Mouse (Mus musculus): ENCODE results near the gene Chn2.

The Chn2 gene

DNA sequence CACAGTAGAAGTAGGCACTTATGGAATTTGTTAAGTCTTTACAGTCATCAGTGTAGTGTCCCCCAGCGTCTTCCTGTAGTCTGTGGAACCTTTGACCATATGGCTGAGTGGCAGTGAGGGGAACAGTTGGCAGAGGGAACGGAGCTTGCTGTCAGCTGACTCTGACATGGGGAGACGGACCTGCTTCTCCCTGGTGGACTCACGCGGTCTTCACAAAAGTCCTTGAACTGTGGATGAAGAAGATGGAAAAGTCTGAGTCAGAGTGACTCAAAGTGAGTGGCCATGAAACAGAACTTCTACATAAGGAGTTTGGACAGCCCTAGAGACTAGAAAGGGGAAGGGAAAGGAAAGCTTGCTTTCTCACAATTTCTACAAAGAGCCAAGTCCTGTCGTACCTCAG is 36.1 kb downstream of the Chn2 start:
- no peak for DNase-seq (ENCODE audit: low read depth, low spot score)

DNA sequence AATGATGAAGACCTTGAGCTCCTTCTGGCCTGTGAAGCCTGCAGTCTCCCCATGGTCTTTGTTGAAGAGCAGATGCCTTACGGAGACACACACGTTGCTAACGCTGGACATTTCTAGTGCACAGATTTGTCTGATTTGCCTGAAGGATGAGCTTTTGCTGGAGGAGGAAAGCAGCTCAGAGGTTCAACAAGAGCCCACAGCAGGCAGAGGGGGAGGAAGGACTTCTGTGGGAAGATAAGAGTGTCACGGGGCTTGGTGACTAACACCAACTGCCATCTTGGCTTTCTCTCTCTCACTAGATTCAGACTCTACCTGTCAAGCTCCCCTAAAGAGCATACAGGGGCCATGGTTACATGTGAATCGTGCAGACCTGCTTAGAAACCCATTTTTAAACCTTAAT is 37.3 kb downstream of the Chn2 start:
- DNase-seq (ENCODE audit: low read depth, low spot score): no peak

DNA sequence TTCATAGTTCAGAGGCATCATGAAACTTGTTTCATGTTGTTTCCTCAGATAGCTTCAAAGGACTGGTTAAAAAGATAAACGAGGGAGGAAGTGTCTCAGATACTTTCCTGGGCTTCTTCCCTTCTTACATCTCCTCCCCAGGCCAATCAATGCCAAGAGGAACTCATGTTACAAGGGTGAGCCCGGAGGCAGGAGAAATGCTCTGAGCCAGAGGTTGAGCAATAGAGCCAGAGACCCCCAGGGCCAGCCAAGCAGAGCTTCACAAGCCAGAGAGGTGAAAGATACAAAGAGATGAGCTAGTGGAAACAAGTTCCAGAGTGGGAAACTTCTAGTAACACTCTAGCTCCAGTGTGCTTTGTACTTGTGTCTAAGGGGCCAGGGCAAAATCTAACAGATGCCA is 38.9 kb downstream of the Chn2 start:
- DNase-seq (ENCODE audit: low read depth, low spot score): no peak

DNA sequence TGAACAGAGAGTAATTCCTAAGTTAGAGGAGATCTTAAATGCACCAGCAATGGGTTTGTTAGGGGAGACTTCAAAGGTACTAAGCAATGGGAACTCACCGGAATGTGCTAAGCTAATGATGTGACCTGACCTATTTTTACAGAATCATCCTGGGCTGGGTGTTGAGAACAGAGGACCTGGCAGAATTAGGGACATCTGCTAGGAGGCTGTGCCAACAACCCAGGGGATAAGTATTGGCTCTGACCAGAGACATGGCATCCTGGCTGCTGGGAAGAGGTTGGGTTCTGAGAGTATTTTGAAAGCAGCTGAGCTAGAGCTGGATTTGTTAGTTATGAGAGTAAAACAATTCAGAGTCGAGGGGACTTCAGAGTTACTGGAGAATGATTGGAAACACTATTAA is 40.5 kb downstream of the Chn2 start:
- DNase-seq (ENCODE audit: low read depth, low spot score): no peak

DNA sequence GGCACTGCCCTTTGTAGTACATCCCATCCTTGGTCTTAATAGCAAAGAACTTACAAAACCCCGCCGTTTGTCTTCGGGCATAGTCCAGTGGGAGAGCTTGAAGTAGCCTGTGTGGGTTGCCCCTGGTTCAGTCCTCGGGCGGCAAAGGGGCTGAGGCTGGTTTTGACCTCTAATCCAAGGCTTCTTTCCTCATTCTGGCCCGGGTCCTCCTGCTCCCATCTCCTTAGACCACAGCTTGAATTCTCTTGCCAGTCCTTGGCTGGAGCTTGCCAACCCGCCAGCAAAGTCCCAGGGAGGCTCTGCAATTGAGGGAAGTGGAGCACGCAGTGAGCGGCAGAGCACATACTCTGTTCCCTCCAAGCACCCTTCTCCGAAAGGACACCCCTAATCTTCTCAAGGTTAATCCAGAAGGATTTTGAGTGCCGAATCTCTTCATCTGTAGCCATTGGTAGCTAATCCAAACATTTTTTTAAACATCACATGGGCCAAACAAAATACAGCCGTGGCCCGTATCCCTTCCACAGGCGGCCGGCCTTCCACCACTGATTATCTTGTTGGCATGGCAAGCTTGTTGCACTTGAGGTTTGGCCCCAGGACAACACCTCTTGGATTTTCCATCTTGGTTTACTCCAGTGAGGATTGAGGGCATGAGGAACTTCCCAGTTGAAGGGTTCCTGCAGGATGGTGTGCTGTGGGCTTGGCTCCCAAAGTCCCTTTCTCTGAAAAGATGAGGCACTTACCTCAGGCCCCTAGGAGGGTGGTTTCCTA is 41.3 kb downstream of the Chn2 start:
- DNase-seq (ENCODE audit: low read depth, low spot score): no peak

DNA sequence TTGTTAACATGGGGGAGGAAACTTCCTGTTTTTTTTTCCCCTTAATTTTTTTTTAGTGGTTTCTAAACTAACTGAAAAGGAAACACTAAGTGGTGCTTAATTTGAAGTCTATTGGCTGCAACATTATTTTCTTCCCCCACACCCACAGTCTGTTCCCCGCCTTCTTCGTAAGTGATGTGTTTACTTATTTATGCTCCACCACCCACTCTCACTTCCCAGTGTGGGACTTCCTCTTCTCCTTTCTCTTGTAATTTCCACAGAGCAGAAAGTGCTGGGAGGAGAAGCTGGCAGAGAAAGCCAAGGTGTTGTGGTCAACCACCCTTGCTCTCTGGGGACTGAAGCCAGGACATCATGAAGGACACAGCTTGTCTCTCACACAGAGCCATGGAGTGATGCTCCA is 43.2 kb downstream of the Chn2 start:
- no peak for DNase-seq (ENCODE audit: low read depth, low spot score)

DNA sequence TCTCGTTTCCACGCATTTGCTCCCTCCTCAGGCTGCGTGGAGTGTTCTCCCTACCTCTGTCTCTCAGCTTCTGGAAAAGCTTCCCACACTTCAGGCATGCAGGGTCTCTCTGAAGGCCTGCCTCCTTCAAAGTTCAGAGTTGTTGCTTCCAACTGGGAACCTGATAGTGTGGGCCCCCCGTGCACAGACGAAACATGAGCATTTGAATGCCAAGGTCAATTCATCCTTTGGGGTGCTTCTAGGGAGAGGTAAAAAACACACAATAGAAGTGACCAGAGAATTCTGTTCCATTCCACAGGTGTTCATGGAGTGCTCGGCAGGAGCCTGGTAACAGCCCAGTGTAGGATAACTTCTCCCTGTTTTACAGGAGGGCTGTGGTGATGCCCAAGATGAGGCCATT is 44.7 kb downstream of the Chn2 start:
- no peak for DNase-seq (ENCODE audit: low read depth, low spot score)

DNA sequence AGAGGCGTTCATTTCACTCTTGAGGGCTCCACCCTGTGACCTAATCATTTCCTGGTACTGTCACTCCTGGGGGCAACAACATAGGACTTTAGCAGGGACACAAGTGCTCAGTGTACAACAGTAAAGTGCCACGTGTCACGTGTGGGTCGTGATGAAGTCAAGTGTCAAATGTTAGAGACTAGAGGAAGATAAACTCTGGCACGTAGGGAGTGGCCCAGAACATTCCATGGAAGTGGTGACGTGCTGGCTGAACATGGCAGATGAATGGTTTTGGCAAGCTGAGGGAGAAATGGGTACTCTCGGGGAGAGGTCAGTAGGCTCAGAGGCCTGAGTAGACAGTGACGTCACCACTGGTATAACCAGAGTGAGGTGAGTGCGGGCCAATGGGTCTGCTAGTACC is 45.7 kb downstream of the Chn2 start:
- DNase-seq (ENCODE audit: low read depth, low spot score): no peak

DNA sequence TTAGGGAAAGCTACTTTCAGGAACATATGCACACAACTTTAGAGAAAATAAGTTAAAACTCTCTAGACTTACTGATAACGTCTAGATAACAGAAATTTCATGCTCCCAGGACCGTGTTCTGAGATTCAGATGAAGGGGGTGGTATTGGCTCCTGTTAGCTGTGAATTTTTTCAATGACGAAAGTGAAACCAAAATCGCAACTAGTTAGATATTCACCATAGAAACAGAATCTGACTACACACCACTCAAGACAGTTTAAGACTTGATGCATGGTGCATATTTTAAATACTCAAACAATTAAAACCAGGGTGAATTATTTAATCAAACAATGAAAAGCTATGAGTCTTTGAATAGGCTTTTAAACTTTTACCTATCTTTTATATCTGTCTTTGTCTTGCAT is 48.8 kb downstream of the Chn2 start:
- DNase-seq (ENCODE audit: low read depth, low spot score): no peak

DNA sequence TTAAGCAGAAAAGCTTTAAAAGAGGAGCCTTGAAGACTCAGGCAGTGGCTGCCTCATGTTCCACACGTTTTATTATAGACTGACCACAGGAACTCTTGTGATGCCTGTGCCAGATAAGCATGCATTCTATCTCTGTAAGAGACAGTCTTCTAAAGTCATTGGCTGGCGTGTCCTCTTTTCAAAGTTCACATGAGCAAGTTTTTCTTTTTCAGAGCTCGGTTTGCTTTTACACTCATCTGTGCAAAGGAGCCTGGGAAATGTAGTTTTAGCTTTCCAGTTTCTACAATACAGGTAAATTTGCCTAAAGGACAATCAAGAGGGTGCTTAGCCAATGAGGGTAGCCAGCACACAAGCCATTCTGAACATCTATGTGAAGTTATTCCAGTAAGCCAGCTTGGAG is 51.5 kb downstream of the Chn2 start:
- no peak for DNase-seq (ENCODE audit: low read depth, low spot score)

DNA sequence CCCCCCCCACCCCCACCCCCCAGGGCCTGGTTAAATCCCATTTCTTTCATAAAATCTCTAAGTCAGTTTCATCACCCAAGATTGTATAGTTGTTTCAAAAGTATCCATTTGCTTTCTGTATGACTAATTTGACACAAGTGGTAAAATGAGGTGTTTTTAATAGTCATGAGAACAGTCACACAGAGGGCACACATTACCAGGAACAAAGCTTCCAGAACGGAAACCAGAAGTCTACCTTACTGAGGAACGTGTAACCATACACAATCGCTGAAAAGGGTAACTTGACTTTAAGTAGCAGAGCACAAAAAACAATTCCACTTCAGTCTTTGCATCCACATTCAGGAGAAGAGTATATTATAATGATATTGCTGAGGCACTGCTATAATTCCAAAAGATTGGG is 53.6 kb downstream of the Chn2 start:
- no peak for DNase-seq (ENCODE audit: low read depth, low spot score)

DNA sequence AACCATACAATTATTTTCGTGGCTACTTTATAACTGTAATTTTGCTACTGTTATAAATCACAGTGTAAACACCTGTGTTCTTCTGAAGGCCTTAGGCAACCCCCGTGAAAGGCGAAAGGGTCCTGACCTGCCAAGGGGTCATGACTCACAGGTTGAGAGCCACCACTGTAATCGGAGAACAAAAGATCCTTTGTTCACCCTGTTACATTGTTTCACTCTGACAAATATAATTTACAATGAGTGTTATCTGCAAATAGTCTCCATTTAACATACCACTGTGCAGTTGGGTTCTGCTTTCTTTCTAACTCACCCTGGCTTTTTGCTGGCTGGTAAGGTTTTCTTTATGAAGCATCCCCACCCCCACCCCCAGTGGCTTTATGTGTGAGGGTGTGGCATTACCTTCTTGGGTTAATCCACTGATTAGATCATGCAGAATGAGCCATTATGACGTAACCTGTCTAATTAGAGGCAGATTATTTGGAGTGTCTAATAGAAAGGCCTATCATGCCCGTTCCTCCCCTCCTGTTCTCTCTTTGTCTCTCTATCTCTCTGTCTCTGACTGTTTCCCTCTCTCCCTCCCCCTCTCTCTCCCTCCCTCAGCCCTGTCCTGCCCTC is 56.9 kb downstream of the Chn2 start:
- no peak for DNase-seq (ENCODE audit: low read depth, low spot score)

DNA sequence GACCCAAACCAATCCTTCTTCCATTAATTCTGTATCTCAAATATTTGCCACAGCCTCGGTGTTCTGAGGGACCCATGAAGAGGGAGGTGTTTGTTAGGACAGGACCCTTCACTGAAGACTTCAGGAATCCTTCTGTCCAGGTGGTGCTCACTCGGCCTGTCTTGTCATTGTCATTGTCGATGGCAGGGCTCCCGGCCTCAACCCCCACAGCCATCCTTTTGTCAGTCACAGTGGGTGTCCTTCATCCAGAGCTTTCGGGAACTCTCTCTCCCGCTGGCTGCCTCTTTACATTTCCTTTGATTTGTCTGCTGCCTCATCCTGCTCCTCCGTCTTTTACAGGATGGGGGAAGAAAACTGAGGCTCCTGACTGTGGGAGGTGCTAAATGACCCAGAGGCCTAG is 57.5 kb downstream of the Chn2 start:
- no peak for DNase-seq (ENCODE audit: low read depth, low spot score)

DNA sequence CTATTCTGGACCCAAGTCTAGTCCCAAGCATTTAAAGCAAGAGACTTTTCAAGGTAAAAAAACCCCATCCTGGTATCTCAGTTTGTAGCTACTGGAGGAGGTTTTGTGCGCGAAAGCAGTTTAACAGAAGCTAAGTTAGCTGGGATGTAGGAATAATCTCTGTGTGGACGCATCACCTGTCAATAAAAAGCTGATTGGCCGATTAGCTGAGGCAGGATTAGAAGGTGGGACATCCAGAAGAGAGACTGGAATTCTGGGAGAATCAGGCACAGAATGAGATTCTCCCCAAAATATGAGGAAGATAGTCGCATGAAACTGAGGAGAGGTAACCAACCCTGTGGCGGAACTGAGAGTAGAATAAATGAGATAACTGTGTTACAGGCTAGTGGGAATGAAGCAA is 59.0 kb downstream of the Chn2 start:
- no peak for DNase-seq (ENCODE audit: low read depth, low spot score)

DNA sequence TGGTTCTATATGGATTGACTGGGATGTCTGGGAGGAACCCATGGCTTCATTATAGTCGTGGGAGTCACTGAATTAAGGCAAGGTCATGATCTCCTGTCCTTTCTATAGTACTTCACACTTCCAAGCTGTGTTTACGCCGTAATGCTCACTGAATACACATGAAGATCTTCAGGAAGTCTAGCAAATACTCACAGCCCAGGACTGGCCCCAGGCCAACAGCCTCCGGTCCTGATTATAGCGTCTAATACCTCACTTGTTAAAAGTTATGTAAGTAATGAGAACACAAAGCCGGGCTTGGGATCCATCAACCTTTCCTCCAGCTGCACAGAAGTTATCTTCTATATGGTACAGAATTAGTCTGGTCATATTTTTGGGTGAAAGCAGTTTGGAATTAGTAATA is 60.3 kb downstream of the Chn2 start:
- no peak for DNase-seq (ENCODE audit: low read depth, low spot score)

DNA sequence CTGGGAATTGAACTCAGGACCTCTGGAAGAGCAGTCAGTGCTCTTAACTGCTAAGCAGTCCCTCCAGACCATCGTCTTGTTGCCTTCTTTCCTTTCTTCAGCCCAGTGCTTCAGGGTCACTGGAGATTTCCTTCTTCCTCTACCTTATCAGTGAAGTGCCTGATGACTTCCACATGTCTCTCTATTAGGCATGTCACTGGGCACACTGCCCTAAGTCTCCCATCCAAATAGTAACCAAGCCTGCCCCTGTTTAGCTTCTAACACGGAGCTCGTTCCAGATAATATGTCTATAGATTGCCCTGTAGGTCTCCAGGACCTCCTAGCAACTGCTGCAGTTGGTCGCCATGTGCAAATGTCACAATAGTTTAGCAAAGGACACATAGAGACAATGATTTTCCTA is 62.9 kb downstream of the Chn2 start:
- DNase-seq (ENCODE audit: low read depth, low spot score): no peak

DNA sequence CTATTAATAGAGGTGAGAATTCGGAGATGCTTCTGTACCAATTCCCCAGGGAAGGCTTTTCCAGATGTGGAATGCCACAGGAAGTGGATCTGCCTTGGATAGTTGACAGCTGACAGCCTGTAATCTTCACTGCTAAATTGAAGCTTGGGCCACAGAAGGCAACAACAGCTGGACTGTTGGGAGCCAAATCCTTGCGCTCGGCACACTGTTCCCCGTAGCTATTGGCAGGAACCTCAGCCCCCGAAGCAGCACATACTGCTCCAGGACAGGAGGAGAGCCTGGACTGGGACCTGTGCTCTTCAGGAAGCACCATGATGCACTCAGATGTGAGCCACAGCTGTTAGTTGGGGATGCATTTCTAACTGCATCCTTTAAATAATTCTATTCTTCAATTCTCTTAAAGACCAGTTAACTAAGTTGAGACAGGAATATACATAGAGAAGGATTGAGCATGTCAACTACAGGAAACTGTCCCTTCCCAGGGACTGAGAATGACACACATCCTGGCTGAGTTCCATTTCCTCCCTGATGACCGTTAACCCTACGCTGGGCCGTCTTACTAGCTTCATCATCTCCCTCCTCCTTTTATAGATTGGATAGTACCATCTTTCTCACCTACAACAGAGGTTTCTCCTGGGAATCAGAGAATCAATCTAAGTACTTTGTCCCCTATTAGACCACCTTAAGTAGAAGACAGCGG is 64.1 kb downstream of the Chn2 start:
- no peak for DNase-seq (ENCODE audit: low read depth, low spot score)

DNA sequence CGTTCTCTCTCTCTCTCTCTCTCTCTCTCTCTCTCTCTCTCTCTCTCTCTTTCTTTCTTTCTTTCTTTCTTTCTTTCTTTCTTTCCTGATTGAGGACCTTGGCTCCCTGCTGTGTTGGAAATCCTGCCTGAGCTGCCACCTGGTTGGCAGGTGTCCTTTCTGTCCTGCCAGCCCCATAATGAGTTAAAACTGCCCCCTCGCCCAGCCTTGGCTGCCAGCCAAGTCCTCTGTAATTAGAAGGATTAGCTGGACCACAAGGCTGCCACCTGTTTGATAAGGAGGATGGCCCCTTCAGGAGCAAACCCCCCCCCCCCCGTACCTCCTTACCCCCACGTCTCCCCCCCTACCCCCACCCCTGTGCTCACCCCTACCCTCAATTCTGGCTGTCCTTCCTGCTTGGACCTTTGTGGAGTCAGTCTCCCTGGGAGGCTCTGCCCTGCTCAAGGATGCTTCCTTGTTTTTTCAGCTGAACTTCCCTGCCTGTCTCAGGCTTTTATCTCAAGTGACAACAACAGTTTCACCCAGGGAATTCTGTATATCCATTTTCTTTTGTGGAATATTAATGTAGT is 72.1 kb downstream of the Chn2 start:
- DNase-seq (ENCODE audit: low read depth, low spot score): no peak

DNA sequence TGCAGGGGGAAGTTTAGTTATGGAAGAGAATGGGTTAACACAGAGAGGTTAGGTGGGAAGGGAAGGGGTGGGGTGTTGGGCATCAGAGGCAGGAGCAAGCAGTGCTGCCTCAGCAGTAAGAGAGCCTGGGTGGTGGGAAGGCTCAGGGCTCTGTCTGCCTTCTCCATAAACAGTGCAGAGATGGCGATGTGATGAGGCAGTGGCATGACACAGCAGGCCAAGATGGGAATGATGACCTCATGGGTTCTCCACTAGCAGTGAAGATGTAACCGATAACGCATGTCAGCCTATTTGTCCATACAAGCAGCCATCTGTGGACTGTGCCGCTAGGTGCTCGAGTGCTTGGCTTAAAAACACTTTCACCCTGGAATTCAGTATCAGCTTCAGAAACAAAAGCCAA is 74.0 kb downstream of the Chn2 start:
- DNase-seq (ENCODE audit: low read depth, low spot score): no peak

DNA sequence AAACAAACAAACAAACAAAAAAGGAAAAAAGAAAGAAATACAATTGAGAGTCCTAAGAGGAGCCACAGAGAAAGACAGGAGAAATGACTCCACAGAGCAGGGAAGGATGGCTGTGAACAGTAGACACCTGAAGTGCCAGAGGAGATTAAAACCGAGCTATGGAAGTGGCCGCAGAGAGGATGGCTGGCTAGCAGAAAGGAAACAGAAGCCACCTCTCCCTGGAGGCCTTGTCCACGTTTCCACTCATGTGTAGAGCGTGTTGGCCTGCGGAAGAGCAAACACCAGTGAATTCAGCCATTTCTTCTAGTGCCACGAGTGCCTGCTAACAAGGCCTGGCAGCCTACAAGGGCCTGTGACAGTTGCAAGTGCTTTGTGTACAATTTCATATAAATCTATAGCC is 75.1 kb downstream of the Chn2 start:
- no peak for DNase-seq (ENCODE audit: low read depth, low spot score)

DNA sequence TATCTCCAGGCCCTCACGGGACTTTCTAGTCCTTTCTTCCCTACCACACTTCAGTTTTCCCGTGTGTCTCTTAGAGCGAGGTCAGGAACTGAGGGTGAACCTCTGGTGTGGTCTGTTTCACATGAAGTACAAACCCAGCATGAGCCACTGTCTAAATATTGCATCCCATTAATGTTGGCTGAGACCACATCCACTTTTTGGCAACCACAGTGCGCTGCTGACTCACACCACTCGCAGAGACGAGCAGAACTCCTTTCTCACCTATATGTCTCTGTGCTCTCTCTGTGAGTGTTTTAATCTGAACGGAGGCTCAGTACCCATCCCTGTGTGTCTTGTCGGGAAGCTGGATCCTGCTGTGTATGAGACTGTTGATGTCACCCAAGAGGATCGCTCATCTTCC is 76.9 kb downstream of the Chn2 start:
- no peak for DNase-seq (ENCODE audit: low read depth, low spot score)

DNA sequence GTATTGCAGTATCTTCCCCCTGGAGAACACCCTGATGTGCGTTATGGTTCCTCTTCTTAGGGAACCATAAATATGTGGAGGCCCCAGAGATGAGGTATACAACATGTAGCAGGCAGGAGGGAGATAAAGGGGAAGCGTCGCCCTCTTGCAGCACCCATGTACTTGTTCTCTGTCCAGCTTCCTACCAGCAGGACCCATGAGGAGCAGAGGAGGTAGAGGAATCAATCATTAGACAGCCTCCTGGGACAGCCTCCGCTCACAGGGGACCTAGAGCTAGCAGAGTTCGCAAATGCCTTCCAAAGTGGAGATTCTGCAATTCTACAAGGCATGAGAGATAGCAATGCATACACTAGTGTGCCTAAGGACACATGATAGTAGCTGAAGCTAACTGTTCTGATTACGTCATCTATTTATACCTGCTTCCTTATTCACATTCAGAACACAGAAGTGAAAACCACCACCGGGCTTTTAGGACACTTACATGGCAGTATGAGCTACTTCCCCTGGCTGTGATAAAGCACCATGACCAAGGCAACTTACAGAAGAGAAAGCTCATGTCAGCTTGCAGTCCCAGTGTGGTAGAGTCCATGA is 77.7 kb downstream of the Chn2 start:
- no peak for DNase-seq (ENCODE audit: low read depth, low spot score)
